Mouse (Mus musculus) gonadal fat pad, adult 2 months (tissue): Measurements from ENCODE around the gene Sh3bgrl3. TPM values are rescaled to one million over a fixed set of nuclear protein-coding genes. Genes with fewer than 3 reads are reported as not detected.

Experiments used
- DNase-seq: peaks from one replicate; pipeline ENCODE4 v3.0.0-alpha.2; 2012; ENCODE audit warnings: low read depth
- polyA plus RNA-seq: library from polyadenylated mRNA; depleted of rRNA; stranded (reverse); fragments of >200 nt; gene quantifications from 2 replicates; pipeline ENCODE4 v1.2.3, GENCODE M21; 2012; rRNA removed

The Sh3bgrl3 gene
- polyA plus RNA-seq, 1 experiment: 1,090 TPM

DNA sequence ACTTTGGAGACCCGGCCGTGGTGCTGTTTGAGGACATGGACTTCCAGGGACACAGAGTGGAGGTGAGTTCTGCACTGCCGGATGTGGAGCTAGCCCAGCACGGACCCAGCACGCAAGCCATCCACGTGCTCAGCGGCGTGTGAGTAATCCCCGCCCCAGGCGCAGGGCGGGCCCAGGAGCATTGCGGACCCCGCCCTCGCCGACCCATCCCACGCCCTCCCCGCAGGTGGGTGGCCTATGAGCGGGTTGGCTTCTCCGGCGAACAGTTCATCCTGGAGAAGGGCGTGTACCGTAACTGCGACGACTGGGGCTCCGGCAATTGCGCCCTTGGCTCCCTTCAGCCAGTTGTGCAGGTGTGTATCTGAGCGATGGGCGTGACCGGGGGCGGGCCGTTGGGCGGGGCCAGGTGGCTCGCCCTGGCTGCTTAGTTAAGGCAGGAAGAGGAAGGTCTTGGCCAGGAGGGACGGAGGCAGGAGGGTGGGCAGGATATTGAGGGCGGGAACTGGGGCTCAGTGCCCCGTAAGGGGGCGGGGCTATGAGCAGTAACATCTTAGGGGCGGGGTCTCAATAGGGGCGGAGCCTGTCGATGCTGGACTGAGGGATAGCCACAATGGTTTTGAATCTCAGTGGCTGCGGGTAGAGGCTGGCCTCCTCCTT is 46.7 kb downstream of the Sh3bgrl3 start:
- DNase-seq: no peak

GRCm38 (mm10) chr4:134080674-134081073 is 47.9 kb downstream of the Sh3bgrl3 start:
- DNase-seq: no peak

GRCm38 (mm10) chr4:134078694-134079093 is 49.9 kb downstream of the Sh3bgrl3 start:
- no peak for DNase-seq

Other genes starting within 250 kb of the Sh3bgrl3 start
- gene Rps6ka1, start 241.0 kb downstream of the Sh3bgrl3 start, polyA plus RNA-seq: 14.4 and 16.2 TPM in 2 replicates
- gene Hmgn2, start 160.1 kb downstream of the Sh3bgrl3 start, polyA plus RNA-seq: 49.6 and 50.2 TPM in 2 replicates
- 40.2 and 50.3 TPM in 2 replicates for gene Dhdds, start 127.9 kb downstream of the Sh3bgrl3 start, polyA plus RNA-seq
- not detected in 2 replicates for gene Lin28a, start 109.9 kb downstream of the Sh3bgrl3 start, polyA plus RNA-seq
- 0.42 and 0.84 TPM in 2 replicates for gene Zfp683, start 75.0 kb downstream of the Sh3bgrl3 start, polyA plus RNA-seq
- 3.1 and 4.5 TPM in 2 replicates for gene Crybg2, start 68.0 kb downstream of the Sh3bgrl3 start, polyA plus RNA-seq
- gene Cd52, start 33.7 kb downstream of the Sh3bgrl3 start, polyA plus RNA-seq: 1,433 and 3,556 TPM in 2 replicates
- 22.2 and 28.3 TPM in 2 replicates for gene Ubxn11, start 26.2 kb downstream of the Sh3bgrl3 start, polyA plus RNA-seq
- gene Cep85, start 58.3 kb upstream of the Sh3bgrl3 start, polyA plus RNA-seq: 21.3 and 29.8 TPM in 2 replicates
- gene Gm7534, start 74.2 kb upstream of the Sh3bgrl3 start, polyA plus RNA-seq: not detected in 2 replicates
- 0.23 and 0.56 TPM in 2 replicates for gene Catsper4, start 98.6 kb upstream of the Sh3bgrl3 start, polyA plus RNA-seq
- 8.7 and 10.3 TPM in 2 replicates for gene Cnksr1, start 109.6 kb upstream of the Sh3bgrl3 start, polyA plus RNA-seq
- gene E130218I03Rik, start 114.9 kb upstream of the Sh3bgrl3 start, polyA plus RNA-seq: 0.05 TPM in 1 of 2 replicates, not detected in the other
- gene Zfp593, start 116.8 kb upstream of the Sh3bgrl3 start, polyA plus RNA-seq: 8.7 and 8.9 TPM in 2 replicates
- not detected in 2 replicates for gene Gm30191, start 118.1 kb upstream of the Sh3bgrl3 start, polyA plus RNA-seq
- 15.0 and 15.6 TPM in 2 replicates for gene Grrp1, start 125.3 kb upstream of the Sh3bgrl3 start, polyA plus RNA-seq
- gene Pdik1l, start 159.1 kb upstream of the Sh3bgrl3 start, polyA plus RNA-seq: 6.8 and 8.3 TPM in 2 replicates
- 1.0 and 1.1 TPM in 2 replicates for gene Trim63, start 186.3 kb upstream of the Sh3bgrl3 start, polyA plus RNA-seq
- gene Slc30a2, start 214.4 kb upstream of the Sh3bgrl3 start, polyA plus RNA-seq: 41.8 and 53.7 TPM in 2 replicates